Mouse (Mus musculus) induced T-regulatory cell, adult 2 months (primary cell): Measurements from ENCODE around the gene Mars.

Experiments used
- DNase-seq: peaks from one replicate; pipeline ENCODE4 v3.0.0-alpha.2; 2012; ENCODE audit warnings: low read depth

Mars gene

GRCm38 (mm10) chr10:127287271-127287935 lies 24.2 kb downstream of the Mars start:
- peak; percentile 28 for DNase-seq

- no peak for DNase-seq
Measured at GRCm38 (mm10) chr10:127286730-127287129, 24.9 kb downstream of the Mars start.

- DNase-seq: no peak
Measured at GRCm38 (mm10) chr10:127286194-127286593, 25.4 kb downstream of the Mars start.

- no peak for DNase-seq
Measured at GRCm38 (mm10) chr10:127285644-127286043, 25.9 kb downstream of the Mars start.

GRCm38 (mm10) chr10:127284724-127285500 lies 26.7 kb downstream of the Mars start:
- DNase-seq: no peak

GRCm38 (mm10) chr10:127284105-127284622 lies 27.4 kb downstream of the Mars start:
- DNase-seq: no peak

GRCm38 (mm10) chr10:127282620-127283215 lies 28.9 kb downstream of the Mars start:
- no peak for DNase-seq

- no peak for DNase-seq
Measured at GRCm38 (mm10) chr10:127281316-127281715, 30.3 kb downstream of the Mars start.

- DNase-seq: no peak
Measured at GRCm38 (mm10) chr10:127279730-127280129, 31.9 kb downstream of the Mars start.

GRCm38 (mm10) chr10:127274261-127275022 lies 37.1 kb downstream of the Mars start:
- DNase-seq: no peak

- DNase-seq: no peak
Measured at GRCm38 (mm10) chr10:127272371-127272770, 39.2 kb downstream of the Mars start.

GRCm38 (mm10) chr10:127269884-127270283 lies 41.7 kb downstream of the Mars start:
- DNase-seq: no peak

- no peak for DNase-seq
Measured at GRCm38 (mm10) chr10:127269036-127269435, 42.5 kb downstream of the Mars start.

GRCm38 (mm10) chr10:127268401-127268800 lies 43.2 kb downstream of the Mars start:
- DNase-seq: no peak

- DNase-seq: no peak
Measured at GRCm38 (mm10) chr10:127267318-127267717, 44.3 kb downstream of the Mars start.

- peak; percentile 96 for DNase-seq
Measured at GRCm38 (mm10) chr10:127266112-127267091, 45.2 kb downstream of the Mars start, which contains the start of gene Dctn2. Dctn2 (plus strand) TSS chr10:127266368.

- DNase-seq: no peak
Measured at GRCm38 (mm10) chr10:127265727-127266111, 45.9 kb downstream of the Mars start.

GRCm38 (mm10) chr10:127264971-127265370 lies 46.6 kb downstream of the Mars start:
- DNase-seq: no peak

GRCm38 (mm10) chr10:127264336-127264735 lies 47.2 kb downstream of the Mars start:
- DNase-seq: no peak

- no peak for DNase-seq
Measured at GRCm38 (mm10) chr10:127263631-127264030, 48.0 kb downstream of the Mars start.
